Mouse (Mus musculus) liver, adult 2 months (tissue): ENCODE data around the gene Dyrk1a. TPM values are rescaled to one million over a fixed set of nuclear protein-coding genes. Genes with fewer than 3 reads are reported as not detected.
A peak's percentile ranks its signal among the peaks of the same experiment; 100 is the strongest.
"Not testable (repeated sequence)": the region's sequence is repeated elsewhere in the genome, so short reads cannot be mapped to it uniquely, and the experiment has no call there.

Experiments used
- DNase-seq: peaks from one replicate; pipeline ENCODE4 v3.0.0-alpha.2; 2011; ENCODE audit warnings: low read depth, low spot score; ENCODE audit errors: extremely low read depth
- H3K27ac ChIP-seq: fragments of 200-500 bp; replicated peaks from 2 replicates; pipeline ENCODE4 v1.5.1; 2012; ENCODE audit warnings: low read depth, mild to moderate bottlenecking, control low read depth, inconsistent platforms, low read length; ENCODE audit not compliant: insufficient read depth
- H3K27me3 ChIP-seq: fragments of 200-500 bp; 2 replicates; pipeline ENCODE4 v1.6.1; 2012; ENCODE audit warnings: mild to moderate bottlenecking, moderate library complexity, low read length, inconsistent platforms; ENCODE audit not compliant: control insufficient read depth, insufficient read depth
- H3K36me3 ChIP-seq: fragments of 200-500 bp; 2 replicates; pipeline ENCODE4 v1.6.1; 2012; ENCODE audit warnings: low read length, inconsistent platforms; ENCODE audit not compliant: control insufficient read depth, insufficient read depth
- H3K4me1 ChIP-seq: fragments of 200-500 bp; 2 replicates; pipeline ENCODE4 v1.6.1; 2011; ENCODE audit warnings: low read length; ENCODE audit not compliant: control insufficient read depth, insufficient read depth
- H3K4me3 ChIP-seq: fragments of 200-500 bp; 2 replicates; pipeline ENCODE4 v1.5.1; 2011; ENCODE audit warnings: low read depth, mild to moderate bottlenecking, control low read depth, low read length, moderate library complexity; ENCODE audit not compliant: insufficient read depth
- H3K79me2 ChIP-seq: fragments of 200-500 bp; 2 replicates; pipeline ENCODE4 v1.6.1; 2012; ENCODE audit warnings: inconsistent platforms, mild to moderate bottlenecking, low read length, moderate library complexity; ENCODE audit not compliant: control insufficient read depth, insufficient read depth
- H3K9ac ChIP-seq: fragments of 200-500 bp; 2 replicates; pipeline ENCODE4 v1.6.1; 2012; ENCODE audit warnings: low read depth, mild to moderate bottlenecking, control low read depth, inconsistent platforms, low read length
- CTCF ChIP-seq: fragments of 200-500 bp; IDR thresholded peaks from 2 replicates; pipeline ENCODE4 v1.5.1; 2011; ENCODE audit warnings: low read depth, low read length, control low read depth
- POLR2A ChIP-seq: fragments of 200-500 bp; IDR thresholded peaks from 2 replicates; pipeline ENCODE4 v1.6.1; 2011; ENCODE audit warnings: low read length, control low read depth; ENCODE audit not compliant: insufficient read depth; ENCODE audit errors: extremely low read depth
- WGBS: fragments of 180-500 bp; shearing (Covaris S2); methylation state at CpG from one replicate; pipeline ENCODE4 v1.1.7; 2018; 5-methylcytosine and 5-hydroxymethylcytosine counted together
- polyA plus RNA-seq: library from polyadenylated mRNA; depleted of rRNA; stranded (reverse); fragments of >200 nt; gene quantifications from 2 replicates; pipeline ENCODE4 v1.2.3, GENCODE M21; 2012
- total RNA-seq: library from RNA; depleted of rRNA; stranded (reverse); fragments of >200 nt; gene quantifications from 2 replicates; pipeline ENCODE4 v1.2.3, GENCODE M21; 2014

Dyrk1a gene
- total and polyA plus RNA-seq, 2 experiments = 12.2 to 13.6 TPM

GRCm38 (mm10) chr16:94671313-94671712 lies 101.5 kb downstream of the Dyrk1a start:
- DNase-seq = no peak
- Histone ChIP-seq H3K9ac (no peak overlapping the region), H3K36me3 (peaks cover 52% of the 10 kb centered on the region), H3K27ac (no peak overlapping the region), H3K79me2 (no peaks in the 10 kb centered on the region), H3K4me1 (no peaks in the 10 kb centered on the region), H3K4me3 (no peak overlapping the region), H3K27me3 (no peaks in the 10 kb centered on the region)
- no peak for TF ChIP-seq CTCF
- 68% methylated on average over 9 of the region's 9 CpGs for WGBS

GRCm38 (mm10) chr16:94680924-94681323 lies 111.1 kb downstream of the Dyrk1a start:
- H3K36me3 ChIP-seq = peaks cover 18% of the 10 kb centered on the region; the same call in 1 of the 2 replicates
- H3K4me1 ChIP-seq = peaks cover 8% of the 10 kb centered on the region
- H3K27me3 ChIP-seq = no peaks in the 10 kb centered on the region
- H3K27ac ChIP-seq = no peak overlapping the region
- H3K9ac ChIP-seq = no peak overlapping the region
- 25% methylated on average over 4 of the region's 4 CpGs for WGBS
- DNase-seq = peak; percentile 87
- H3K4me3 ChIP-seq = no peak overlapping the region
- H3K79me2 ChIP-seq = 0 out of 2 replicates have a peak, but pooled peaks cover 3% of the 10 kb centered on the region
- TF ChIP-seq POLR2A (no peak), CTCF (no peak)

- no peak overlapping the region for H3K4me3 ChIP-seq
- peaks cover 8% of the 10 kb centered on the region for H3K4me1 ChIP-seq
- WGBS = 94% methylated on average over 4 of the region's 4 CpGs
- 0 out of 2 replicates have a peak, but pooled peaks cover 3% of the 10 kb centered on the region for H3K79me2 ChIP-seq
- no peak overlapping the region for H3K9ac ChIP-seq
- H3K27ac ChIP-seq = no peak overlapping the region
- peaks cover 26% of the 10 kb centered on the region for H3K36me3 ChIP-seq
- no peak for DNase-seq
- TF ChIP-seq POLR2A (no peak), CTCF (no peak)
- no peaks in the 10 kb centered on the region for H3K27me3 ChIP-seq
Observed at GRCm38 (mm10) chr16:94681760-94682159, 112.0 kb downstream of the Dyrk1a start.

- 0 out of 2 replicates have a peak, but pooled peaks cover 3% of the 10 kb centered on the region for H3K79me2 ChIP-seq
- WGBS = 83% methylated on average over 4 of the region's 4 CpGs
- no peak overlapping the region for H3K4me3 ChIP-seq
- H3K27me3 ChIP-seq = no peaks in the 10 kb centered on the region
- H3K36me3 ChIP-seq = peaks cover 34% of the 10 kb centered on the region
- TF ChIP-seq POLR2A (no peak), CTCF (no peak)
- H3K27ac ChIP-seq = no peak overlapping the region
- H3K4me1 ChIP-seq = peaks cover 8% of the 10 kb centered on the region
- no peak for DNase-seq
- H3K9ac ChIP-seq = no peak overlapping the region
Observed at GRCm38 (mm10) chr16:94683960-94684359, 114.2 kb downstream of the Dyrk1a start.

GRCm38 (mm10) chr16:94693687-94694305 lies 124.0 kb downstream of the Dyrk1a start:
- Histone ChIP-seq H3K27me3 (no peaks in the 10 kb centered on the region), H3K27ac (peak overlapping the region; percentile 50), H3K36me3 (peaks cover 22% of the 10 kb centered on the region; the same call in 1 of the 2 replicates), H3K4me3 (no peak overlapping the region), H3K4me1 (peaks cover 16% of the 10 kb centered on the region), H3K79me2 (no peaks in the 10 kb centered on the region), H3K9ac (no peak overlapping the region)
- 18% methylated on average over 4 of the region's 4 CpGs for WGBS
- DNase-seq = peak; percentile 95
- no peak for TF ChIP-seq CTCF
- no peak for TF ChIP-seq POLR2A

GRCm38 (mm10) chr16:94697553-94697952 lies 127.7 kb downstream of the Dyrk1a start:
- H3K27ac ChIP-seq = no peak overlapping the region
- no peak overlapping the region for H3K4me3 ChIP-seq
- H3K9ac ChIP-seq = no peak overlapping the region
- no peak for DNase-seq
- H3K27me3 ChIP-seq = no peaks in the 10 kb centered on the region
- 66% methylated on average over 5 of the region's 5 CpGs for WGBS
- peaks cover 6% of the 10 kb centered on the region; the same call in 1 of the 2 replicates for H3K36me3 ChIP-seq
- peaks cover 15% of the 10 kb centered on the region for H3K4me1 ChIP-seq
- no peaks in the 10 kb centered on the region for H3K79me2 ChIP-seq
- no peak for TF ChIP-seq POLR2A
- no peak for TF ChIP-seq CTCF

GRCm38 (mm10) chr16:94698234-94698633 lies 128.4 kb downstream of the Dyrk1a start:
- not testable (repeated sequence) for H3K27ac ChIP-seq, H3K27me3 ChIP-seq, H3K4me1 ChIP-seq, H3K79me2 ChIP-seq, H3K36me3 ChIP-seq, DNase-seq, H3K9ac ChIP-seq, H3K4me3 ChIP-seq
- 84% methylated on average over 1 of the region's 1 CpGs for WGBS
